9 mouse cellular contexts compared by ENCODE assay signal in the genomic region with DNA sequence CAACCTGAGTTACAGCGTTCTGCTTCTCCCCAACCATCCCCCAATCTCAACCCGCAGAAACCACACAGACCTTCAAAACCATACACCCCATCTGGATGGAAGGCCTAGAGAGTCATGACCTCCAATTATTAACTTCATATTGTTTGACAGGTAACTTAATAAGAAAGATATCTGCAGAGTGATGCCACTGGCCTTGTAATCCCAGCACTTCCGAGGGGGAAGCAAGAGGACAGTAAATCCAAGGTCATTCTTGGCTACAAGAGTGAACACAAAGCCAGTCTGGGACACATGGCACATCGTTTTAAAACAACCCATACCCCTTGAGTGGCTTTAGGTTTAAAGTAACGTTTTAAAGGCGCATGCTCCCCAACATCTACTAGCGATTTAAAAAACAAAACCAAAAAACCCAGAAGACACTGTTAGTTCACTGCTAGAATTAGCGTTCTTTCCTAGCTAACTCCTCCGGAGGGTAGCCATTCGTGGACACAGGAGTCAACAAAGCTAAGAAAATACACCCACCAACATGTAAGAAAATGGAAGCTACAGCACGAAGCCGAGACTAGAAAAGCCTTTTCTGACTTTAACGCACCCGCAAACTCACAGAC. TPM values are rescaled to one million over a fixed set of nuclear protein-coding genes. Genes with fewer than 3 reads are reported as not detected.
DNase-seq lines count a peak whose midpoint lies in the region; ATAC-seq and TF ChIP-seq lines count a peak whose summit lies in the region.
"Had no signal": no experiment of that assay in that cellular context is flagged by ENCODE, and none has a peak within 500 bp of the region (broad histone marks: within the 10 kb centered on the region; RNA-seq: fewer than 3 reads in every experiment).

No protein-coding gene starts in this region.

- TF ChIP-seq POLR2A in bone marrow, adult 2 months (IDR thresholded peaks at IDR 0.05; ENCODE audit: borderline replicate concordance, control insufficient read depth, low read depth, low read length), result 0 out of 2 replicates have a peak, but pooled peaks have one; percentile 5

- no peak for TF ChIP-seq CTCF in bone marrow, adult 2 months (IDR thresholded peaks at IDR 0.05; ENCODE audit: control insufficient read depth, insufficient read depth, low read length)
- no peak for TF ChIP-seq CTCF in heart, postnatal 0 days (IDR thresholded peaks at IDR 0.05; ENCODE audit: low read depth)
- no peak for TF ChIP-seq CTCF in liver, postnatal 0 days (IDR thresholded peaks at IDR 0.05; ENCODE audit: low read depth)

- H3K36me3 ChIP-seq in kidney, embryonic 15.5 days, result peaks cover 5% of the 10 kb centered on the region; the same call in 1 of the 2 replicates
- H3K36me3 ChIP-seq in heart, postnatal 0 days (replicated peaks; ENCODE audit: control insufficient read depth, insufficient read depth, low read length), result no peaks in the 10 kb centered on the region
- H3K36me3 ChIP-seq in liver, postnatal 0 days (replicated peaks; ENCODE audit: insufficient read depth, low read length), result 0 out of 2 replicates have a peak, but pooled peaks cover 3% of the 10 kb centered on the region

- peak overlapping the region; percentile 94 for H3K27ac ChIP-seq in kidney, embryonic 15.5 days
- H3K27ac ChIP-seq in bone marrow, adult 2 months (ENCODE audit: control insufficient read depth, insufficient read depth, low read depth, low read length, poor library complexity), result peak overlapping the region; percentile 40
- peak overlapping the region; percentile 93 for H3K27ac ChIP-seq in heart, postnatal 0 days (ENCODE audit: low read depth)
- H3K27ac ChIP-seq in liver, postnatal 0 days (ENCODE audit: low read depth), result peak overlapping the region; percentile 96

- H3K4me2 ChIP-seq in kidney, embryonic 15.5 days, result peak overlapping the region; percentile 61
- peak overlapping the region; percentile 56 for H3K4me2 ChIP-seq in heart, postnatal 0 days (ENCODE audit: low read depth, low read length)
- peak overlapping the region; percentile 71 for H3K4me2 ChIP-seq in liver, postnatal 0 days (ENCODE audit: low read depth, low read length)

- no peaks in the 10 kb centered on the region for H3K27me3 ChIP-seq in kidney, embryonic 15.5 days
- no peaks in the 10 kb centered on the region for H3K27me3 ChIP-seq in heart, postnatal 0 days (ENCODE audit: control insufficient read depth, insufficient read depth, low read length)
- no peaks in the 10 kb centered on the region for H3K27me3 ChIP-seq in liver, postnatal 0 days (ENCODE audit: insufficient read depth, low read length)

- H3K9me3 ChIP-seq in kidney, embryonic 15.5 days (replicated peaks), result no peaks in the 10 kb centered on the region
- H3K9me3 ChIP-seq in heart, postnatal 0 days (replicated peaks; ENCODE audit: control insufficient read depth, low read length), result no peaks in the 10 kb centered on the region
- no peaks in the 10 kb centered on the region for H3K9me3 ChIP-seq in liver, postnatal 0 days (ENCODE audit: low read length)

- H3K9ac ChIP-seq in kidney, embryonic 15.5 days, result peak overlapping the region; percentile 55
- peak overlapping the region; percentile 57 for H3K9ac ChIP-seq in heart, postnatal 0 days (replicated peaks; ENCODE audit: low read depth, low read length)
- H3K9ac ChIP-seq in liver, postnatal 0 days (replicated peaks), result peak overlapping the region; percentile 97

- TF ChIP-seq EP300 in heart, postnatal 0 days (IDR thresholded peaks at IDR 0.05; ENCODE audit: low read depth), result no peak
- TF ChIP-seq EP300 in liver, postnatal 0 days (IDR thresholded peaks at IDR 0.05; ENCODE audit: low read depth), result no peak

- H3K4me1 ChIP-seq in kidney, embryonic 15.5 days, result peaks cover 12% of the 10 kb centered on the region
- H3K4me1 ChIP-seq in bone marrow, adult 2 months (ENCODE audit: control insufficient read depth, insufficient read depth, low read length), result peaks cover 2% of the 10 kb centered on the region; the same call in 1 of the 2 replicates
- H3K4me1 ChIP-seq in heart, postnatal 0 days (ENCODE audit: control insufficient read depth, insufficient read depth), result peaks cover 20% of the 10 kb centered on the region
- H3K4me1 ChIP-seq in liver, postnatal 0 days (ENCODE audit: insufficient read depth), result peaks cover 17% of the 10 kb centered on the region

- WGBS in kidney, embryonic 15.5 days, result 2% methylated on average over 14 of the region's 14 CpGs
- 0% methylated on average over 14 of the region's 14 CpGs for WGBS in bone marrow, adult 2 months
- WGBS in heart, postnatal 0 days, result 1% methylated on average over 14 of the region's 14 CpGs
- WGBS in liver, postnatal 0 days (ENCODE audit: insufficient replicate concordance), result under 1% methylated on average over 14 of the region's 14 CpGs

- H3K4me3 ChIP-seq in kidney, embryonic 15.5 days (replicated peaks), result peak overlapping the region; percentile 77
- H3K4me3 ChIP-seq in bone marrow, adult 2 months (replicated peaks; ENCODE audit: control insufficient read depth, low read depth, low read length), result peak overlapping the region; percentile 39
- H3K4me3 ChIP-seq in heart, postnatal 0 days (ENCODE audit: low read depth, low read length), result peak overlapping the region; percentile 86
- H3K4me3 ChIP-seq in liver, postnatal 0 days (ENCODE audit: low read depth, low read length), result peak overlapping the region; percentile 88

- ATAC-seq in kidney, embryonic 15.5 days (replicated peaks; ENCODE audit: low FRiP score), result peak; percentile 33; the same call in 1 of the 2 replicates
- peak; percentile 1; the same call in 1 of the 2 replicates for ATAC-seq in heart, postnatal 0 days (ENCODE audit: insufficient read depth, low read depth)
- peak; percentile 5 for ATAC-seq in liver, postnatal 0 days

- DNase-seq in kidney, postnatal 4 days, result no peak
- DNase-seq in heart, postnatal 0 days (ENCODE audit: low spot score), result peak; percentile 26
- no peak for DNase-seq in liver, postnatal 0 days
- peak; percentile 4 for DNase-seq in thymus, postnatal 25 days
- no peak for DNase-seq in ovary, adult 18-20 months (ENCODE audit: low spot score)
- no peak for DNase-seq in spleen, adult 18-20 months

RNA-seq across cellular contexts. Expression of a gene that starts 0.7 kb away (rescaled TPM):
- polyA plus RNA-seq in kidney, embryonic 15.5 days (2015; fragmentation: Nextera tagmentation; extraction: Ambion mirVana), result 79.2 and 82.0 TPM in 2 replicates
- polyA plus RNA-seq in bone marrow, adult 2 months (2011; ENCODE audit: insufficient read depth, insufficient read length, low replicate concordance, missing spikeins), result 17.1 and 23.9 TPM in 2 replicates
- 26.6 and 30.6 TPM in 2 replicates for total RNA-seq in heart, postnatal 0 days (2014; rRNA removed; ENCODE audit: low replicate concordance)
- 37.4 and 42.4 TPM in 2 replicates for polyA plus RNA-seq in heart, postnatal 0 days (2015; fragmentation: Nextera tagmentation; extraction: Ambion mirVana)
- polyA plus RNA-seq in liver, postnatal 0 days (2015; fragmentation: Nextera tagmentation; extraction: Ambion mirVana), result 13.0 and 15.8 TPM in 2 replicates

RNA-seq across cellular contexts. Expression of a gene that starts 44.1 kb away (rescaled TPM):
- 0.93 and 1.1 TPM in 2 replicates for polyA plus RNA-seq in kidney, embryonic 15.5 days (2015; fragmentation: Nextera tagmentation; extraction: Ambion mirVana)
- polyA plus RNA-seq in bone marrow, adult 2 months (2011; ENCODE audit: insufficient read depth, insufficient read length, low replicate concordance, missing spikeins), result 4.1 and 11.2 TPM in 2 replicates
- 0.12 TPM in 1 of 2 replicates, not detected in the other for total RNA-seq in heart, postnatal 0 days (2014; rRNA removed; ENCODE audit: low replicate concordance)
- 0.05 and 0.18 TPM in 2 replicates for polyA plus RNA-seq in heart, postnatal 0 days (2015; fragmentation: Nextera tagmentation; extraction: Ambion mirVana)
- polyA plus RNA-seq in liver, postnatal 0 days (2015; fragmentation: Nextera tagmentation; extraction: Ambion mirVana), result 2.5 and 3.2 TPM in 2 replicates
- polyA plus RNA-seq: brain, embryonic 14.5 days had no signal

Comparison
In these comparisons a context has a peak if more than half of its experiments do, and no peak if none do; other contexts are left out.
1. H3K27ac ChIP-seq: peak in every context shown above with its lines; median percentile 96 in liver, postnatal 0 days; 94 in kidney, embryonic 15.5 days; 93 in heart, postnatal 0 days; 40 in bone marrow, adult 2 months.
2. DNase-seq: peak in heart, postnatal 0 days (single experiment) and thymus, postnatal 25 days (single experiment); none in kidney, postnatal 4 days (0 of 2), liver, postnatal 0 days (single experiment), ovary, adult 18-20 months (single experiment) and spleen, adult 18-20 months (0 of 2).
3. Peak in every context shown above with its lines, with median percentiles within 50 percentile points of each other: ATAC-seq, H3K4me2 ChIP-seq, H3K4me3 ChIP-seq and H3K9ac ChIP-seq.